19 mouse cellular contexts compared by ENCODE assay signal in genomic region chr9:47063751-47064150, GRCm38 (mm10).
A peak's percentile ranks its signal among the peaks of the same experiment; 100 is the strongest.
DNase-seq lines count a peak whose midpoint lies in the region; ATAC-seq and TF ChIP-seq lines count a peak whose summit lies in the region.
"Had no signal": no experiment of that assay in that cellular context is flagged by ENCODE, and none has a peak within 500 bp of the region (broad histone marks: within the 10 kb centered on the region; RNA-seq: fewer than 3 reads in every experiment).

No protein-coding gene starts in this region.

- no peak for ATAC-seq in midbrain, embryonic 11.5 days (ENCODE audit: low FRiP score)
- no peak for ATAC-seq in midbrain, embryonic 13.5 days
- ATAC-seq: activated CD4-positive, CD25-positive, alpha-beta regulatory T cell, adult 4 months; CD4-positive, CD25-positive, alpha-beta regulatory T cell, adult 4 months; Patski had no signal

- no peaks in the 10 kb centered on the region for H3K9me3 ChIP-seq in midbrain, embryonic 11.5 days (ENCODE audit: control insufficient read depth, low read length)
- H3K9me3 ChIP-seq in midbrain, embryonic 13.5 days = no peaks in the 10 kb centered on the region

- H3K4me2 ChIP-seq in midbrain, embryonic 11.5 days = no peak overlapping the region
- no peak overlapping the region for H3K4me2 ChIP-seq in midbrain, embryonic 13.5 days (replicated peaks)

- peak; percentile 57 for DNase-seq in heart, adult 11 months
- no peak for DNase-seq in heart, adult 2 months
- DNase-seq in midbrain, embryonic 11.5 days (ENCODE audit: low spot score, missing footprints) = peak; percentile 51
- DNase-seq: adrenal gland, adult 2 months; adrenal gland, adult 8-10 months; adrenal gland, postnatal 10 days; adrenal gland, postnatal 14 days; adrenal gland, postnatal 25 days; adrenal gland, postnatal 36 days; B cell, adult 2 months; cerebellum, adult 11 months; cerebellum, adult 11-12 months; cerebellum, adult 18-20 months had no signal

- H3K9ac ChIP-seq in heart, adult 2 months (ENCODE audit: low read depth, low read length) = no peak overlapping the region
- no peak overlapping the region for H3K9ac ChIP-seq in midbrain, embryonic 11.5 days (ENCODE audit: low read length)
- no peak overlapping the region for H3K9ac ChIP-seq in midbrain, embryonic 13.5 days (replicated peaks)

- intact Hi-C loops in heart, adult 2 months (cut with DNase I) = no loop called here

- H3K36me3 ChIP-seq in heart, adult 2 months (ENCODE audit: control insufficient read depth, insufficient read depth, low read length) = no peaks in the 10 kb centered on the region
- H3K36me3 ChIP-seq in midbrain, embryonic 11.5 days (ENCODE audit: control insufficient read depth, insufficient read depth, low read length) = no peaks in the 10 kb centered on the region
- no peaks in the 10 kb centered on the region for H3K36me3 ChIP-seq in midbrain, embryonic 13.5 days
- H3K36me3 ChIP-seq: G1E had no signal

- no peaks in the 10 kb centered on the region for H3K27me3 ChIP-seq in heart, adult 2 months (ENCODE audit: control insufficient read depth, insufficient read depth, low read length)
- H3K27me3 ChIP-seq in midbrain, embryonic 11.5 days (ENCODE audit: control insufficient read depth, insufficient read depth, low read length) = no peaks in the 10 kb centered on the region
- no peaks in the 10 kb centered on the region for H3K27me3 ChIP-seq in midbrain, embryonic 13.5 days
- H3K27me3 ChIP-seq: CH12.LX, Patski had no signal

- TF ChIP-seq CTCF in heart, adult 2 months (IDR thresholded peaks at IDR 0.05) = no peak

- no peak for TF ChIP-seq POLR2A in heart, adult 2 months (IDR thresholded peaks at IDR 0.05; ENCODE audit: insufficient read depth, low read depth, low read length)

- H3K27ac ChIP-seq in heart, adult 2 months = no peak overlapping the region
- no peak overlapping the region for H3K27ac ChIP-seq in midbrain, embryonic 11.5 days (ENCODE audit: low read depth, low read length)
- no peak overlapping the region for H3K27ac ChIP-seq in midbrain, embryonic 13.5 days

- no peak overlapping the region for H3K4me3 ChIP-seq in heart, adult 2 months
- no peak overlapping the region for H3K4me3 ChIP-seq in midbrain, embryonic 11.5 days (ENCODE audit: low read depth, low read length)
- H3K4me3 ChIP-seq in midbrain, embryonic 13.5 days (replicated peaks) = no peak overlapping the region

- no peaks in the 10 kb centered on the region for H3K79me2 ChIP-seq in heart, adult 2 months (replicated peaks; ENCODE audit: control insufficient read depth, insufficient read depth, low read length)

- no peak for TF ChIP-seq EP300 in heart, adult 2 months (IDR thresholded peaks at IDR 0.05; ENCODE audit: insufficient read depth, low read depth, low read length)

- H3K4me1 ChIP-seq in heart, adult 2 months (ENCODE audit: control insufficient read depth, insufficient read depth, low read length) = no peaks in the 10 kb centered on the region
- H3K4me1 ChIP-seq in midbrain, embryonic 11.5 days (ENCODE audit: control insufficient read depth, insufficient read depth, low read length) = no peaks in the 10 kb centered on the region
- H3K4me1 ChIP-seq in midbrain, embryonic 13.5 days (replicated peaks) = no peaks in the 10 kb centered on the region

- WGBS in heart, adult 2 months = 72% methylated on average over 5 of the region's 5 CpGs
- 83% methylated on average over 5 of the region's 5 CpGs for WGBS in midbrain, embryonic 11.5 days
- 86% methylated on average over 5 of the region's 5 CpGs for WGBS in midbrain, embryonic 13.5 days

Comparison
In these comparisons a context has a peak if more than half of its experiments do, and no peak if none do; other contexts are left out.
1. DNase-seq: peak in heart, adult 11 months (single experiment) and midbrain, embryonic 11.5 days (single experiment); none in heart, adult 2 months (0 of 2).